Mouse (Mus musculus): ENCODE data around the gene Zfp335.

- TF ChIP-seq CTCF (IDR thresholded peaks at IDR 0.05; ENCODE audit: low read depth, low read length) (no peak), POLR2AphosphoS5 (IDR thresholded peaks at IDR 0.05; ENCODE audit: insufficient replicate concordance, low read depth, low read length) (no peak)
Observed at GRCm38 (mm10) chr2:164879228-164879567, 32.4 kb downstream of the Zfp335 start, which contains the start of gene Pcif1.
